Mouse (Mus musculus): ENCODE measurements around the gene Ldlrad3. TPM values are rescaled to one million over a fixed set of nuclear protein-coding genes. Genes with fewer than 3 reads are reported as not detected.

Ldlrad3 gene
- polyA plus RNA-seq, 1 experiment, result 15.5 TPM

- TF ChIP-seq MYOD1 (IDR thresholded peaks at IDR 0.05; ENCODE audit: control insufficient read depth, insufficient read length, low read depth) (no peak), MAX (IDR thresholded peaks at IDR 0.05) (no peak), MYOG (IDR thresholded peaks at IDR 0.05; ENCODE audit: control insufficient read depth, extremely low read depth, insufficient read length) (no peak), CTCF (IDR thresholded peaks at IDR 0.05; ENCODE audit: control insufficient read depth, insufficient read depth, insufficient read length) (no peak), FOSL1 (IDR thresholded peaks at IDR 0.05; ENCODE audit: insufficient read depth, low read length, poor library complexity, severe bottlenecking) (no peak), CEBPB (IDR thresholded peaks at IDR 0.05; ENCODE audit: low read depth) (no peak), USF1 (IDR thresholded peaks at IDR 0.05; ENCODE audit: low read depth) (no peak)
- H3K36me3 ChIP-seq (ENCODE audit: control insufficient read depth, insufficient read depth), result peaks cover 24% of the 10 kb centered on the region
- peaks cover 8% of the 10 kb centered on the region for H3K79me2 ChIP-seq (ENCODE audit: control insufficient read depth, insufficient read depth)
- no peak overlapping the region for H3ac ChIP-seq (ENCODE audit: control insufficient read depth, insufficient read length, low read depth)
- no peaks in the 10 kb centered on the region for H3K27me3 ChIP-seq (ENCODE audit: control insufficient read depth, insufficient read depth, insufficient read length)
- no peak overlapping the region for H3K4me3 ChIP-seq (ENCODE audit: insufficient read depth, poor library complexity, severe bottlenecking)
- H3K79me3 ChIP-seq (ENCODE audit: low read depth), result peaks cover 2% of the 10 kb centered on the region
Observed at GRCm38 (mm10) chr2:102105454-102105853, 80.7 kb downstream of the Ldlrad3 start.

- TF ChIP-seq MAX (IDR thresholded peaks at IDR 0.05) (no peak), USF1 (IDR thresholded peaks at IDR 0.05; ENCODE audit: low read depth) (no peak), FOSL1 (IDR thresholded peaks at IDR 0.05; ENCODE audit: insufficient read depth, low read length, poor library complexity, severe bottlenecking) (no peak), CEBPB (IDR thresholded peaks at IDR 0.05; ENCODE audit: low read depth) (no peak), CTCF (IDR thresholded peaks at IDR 0.05; ENCODE audit: control insufficient read depth, insufficient read depth, insufficient read length) (no peak), MYOD1 (IDR thresholded peaks at IDR 0.05; ENCODE audit: control insufficient read depth, insufficient read length, low read depth) (no peak), MYOG (IDR thresholded peaks at IDR 0.05; ENCODE audit: control insufficient read depth, extremely low read depth, insufficient read length) (no peak)
- peaks cover 8% of the 10 kb centered on the region for H3K79me2 ChIP-seq (ENCODE audit: control insufficient read depth, insufficient read depth)
- peaks cover 14% of the 10 kb centered on the region for H3K36me3 ChIP-seq (ENCODE audit: control insufficient read depth, insufficient read depth)
- H3K27me3 ChIP-seq (ENCODE audit: control insufficient read depth, insufficient read depth, insufficient read length), result no peaks in the 10 kb centered on the region
- H3K4me3 ChIP-seq (ENCODE audit: insufficient read depth, poor library complexity, severe bottlenecking), result no peak overlapping the region
- H3ac ChIP-seq (ENCODE audit: control insufficient read depth, insufficient read length, low read depth), result no peak overlapping the region
- peaks cover 2% of the 10 kb centered on the region for H3K79me3 ChIP-seq (ENCODE audit: low read depth)
Observed at GRCm38 (mm10) chr2:102103955-102104354, 82.2 kb downstream of the Ldlrad3 start.

- TF ChIP-seq USF1 (IDR thresholded peaks at IDR 0.05; ENCODE audit: low read depth) (no peak), CTCF (IDR thresholded peaks at IDR 0.05; ENCODE audit: control insufficient read depth, insufficient read depth, insufficient read length) (no peak), MYOG (IDR thresholded peaks at IDR 0.05; ENCODE audit: control insufficient read depth, extremely low read depth, insufficient read length) (no peak), CEBPB (IDR thresholded peaks at IDR 0.05; ENCODE audit: low read depth) (no peak), MAX (IDR thresholded peaks at IDR 0.05) (no peak), MYOD1 (IDR thresholded peaks at IDR 0.05; ENCODE audit: control insufficient read depth, insufficient read length, low read depth) (no peak), FOSL1 (IDR thresholded peaks at IDR 0.05; ENCODE audit: insufficient read depth, low read length, poor library complexity, severe bottlenecking) (no peak)
Observed at GRCm38 (mm10) chr2:102100490-102100889, 85.7 kb downstream of the Ldlrad3 start.

GRCm38 (mm10) chr2:102099702-102100450 is 86.3 kb downstream of the Ldlrad3 start:
- Histone ChIP-seq H3K27me3 (ENCODE audit: control insufficient read depth, insufficient read depth, insufficient read length) (no peaks in the 10 kb centered on the region), H3K79me2 (ENCODE audit: control insufficient read depth, insufficient read depth) (no peaks in the 10 kb centered on the region), H3K79me3 (ENCODE audit: low read depth) (no peaks in the 10 kb centered on the region), H3K4me3 (ENCODE audit: insufficient read depth, poor library complexity, severe bottlenecking) (no peak overlapping the region), H3K36me3 (ENCODE audit: control insufficient read depth, insufficient read depth) (peaks cover 10% of the 10 kb centered on the region), H3ac (ENCODE audit: control insufficient read depth, insufficient read length, low read depth) (no peak overlapping the region)
- no peak for TF ChIP-seq MAX (IDR thresholded peaks at IDR 0.05)
- TF ChIP-seq CTCF (IDR thresholded peaks at IDR 0.05; ENCODE audit: control insufficient read depth, insufficient read depth, insufficient read length), result no peak
- no peak for TF ChIP-seq MYOD1 (IDR thresholded peaks at IDR 0.05; ENCODE audit: control insufficient read depth, insufficient read length, low read depth)
- TF ChIP-seq MYOG (IDR thresholded peaks at IDR 0.05; ENCODE audit: control insufficient read depth, extremely low read depth, insufficient read length), result no peak
- no peak for TF ChIP-seq FOSL1 (IDR thresholded peaks at IDR 0.05; ENCODE audit: insufficient read depth, low read length, poor library complexity, severe bottlenecking)

More at GRCm38 (mm10) chr2:102100490-102100889, 85.7 kb downstream of the Ldlrad3 start:
- Histone ChIP-seq H3K36me3 (ENCODE audit: control insufficient read depth, insufficient read depth) (peaks cover 10% of the 10 kb centered on the region), H3K79me3 (ENCODE audit: low read depth) (no peaks in the 10 kb centered on the region), H3K4me3 (ENCODE audit: insufficient read depth, poor library complexity, severe bottlenecking) (no peak overlapping the region), H3ac (ENCODE audit: control insufficient read depth, insufficient read length, low read depth) (no peak overlapping the region), H3K79me2 (ENCODE audit: control insufficient read depth, insufficient read depth) (no peaks in the 10 kb centered on the region), H3K27me3 (ENCODE audit: control insufficient read depth, insufficient read depth, insufficient read length) (no peaks in the 10 kb centered on the region)

- no peaks in the 10 kb centered on the region for H3K79me3 ChIP-seq (ENCODE audit: low read depth)
- H3K79me2 ChIP-seq (ENCODE audit: control insufficient read depth, insufficient read depth), result no peaks in the 10 kb centered on the region
- no peak overlapping the region for H3ac ChIP-seq (ENCODE audit: control insufficient read depth, insufficient read length, low read depth)
- no peak overlapping the region for H3K4me3 ChIP-seq (ENCODE audit: insufficient read depth, poor library complexity, severe bottlenecking)
- H3K36me3 ChIP-seq (ENCODE audit: control insufficient read depth, insufficient read depth), result peaks cover 10% of the 10 kb centered on the region
- TF ChIP-seq MAX (IDR thresholded peaks at IDR 0.05), result no peak
- no peak for TF ChIP-seq CEBPB (IDR thresholded peaks at IDR 0.05; ENCODE audit: low read depth)
- no peak for TF ChIP-seq FOSL1 (IDR thresholded peaks at IDR 0.05; ENCODE audit: insufficient read depth, low read length, poor library complexity, severe bottlenecking)
- TF ChIP-seq MYOG (IDR thresholded peaks at IDR 0.05; ENCODE audit: control insufficient read depth, extremely low read depth, insufficient read length), result no peak
- no peak for TF ChIP-seq CTCF (IDR thresholded peaks at IDR 0.05; ENCODE audit: control insufficient read depth, insufficient read depth, insufficient read length)
- TF ChIP-seq MYOD1 (IDR thresholded peaks at IDR 0.05; ENCODE audit: control insufficient read depth, insufficient read length, low read depth), result no peak
- TF ChIP-seq USF1 (IDR thresholded peaks at IDR 0.05; ENCODE audit: low read depth), result no peak
- H3K27me3 ChIP-seq (ENCODE audit: control insufficient read depth, insufficient read depth, insufficient read length), result no peaks in the 10 kb centered on the region
Observed at GRCm38 (mm10) chr2:102099261-102099660, 86.9 kb downstream of the Ldlrad3 start.
